Mouse (Mus musculus): ENCODE results near the gene Hspa4.
"Not testable (repeated sequence)": the region's sequence is repeated elsewhere in the genome, so short reads cannot be mapped to it uniquely, and the experiment has no call there.

Hspa4 gene

DNA sequence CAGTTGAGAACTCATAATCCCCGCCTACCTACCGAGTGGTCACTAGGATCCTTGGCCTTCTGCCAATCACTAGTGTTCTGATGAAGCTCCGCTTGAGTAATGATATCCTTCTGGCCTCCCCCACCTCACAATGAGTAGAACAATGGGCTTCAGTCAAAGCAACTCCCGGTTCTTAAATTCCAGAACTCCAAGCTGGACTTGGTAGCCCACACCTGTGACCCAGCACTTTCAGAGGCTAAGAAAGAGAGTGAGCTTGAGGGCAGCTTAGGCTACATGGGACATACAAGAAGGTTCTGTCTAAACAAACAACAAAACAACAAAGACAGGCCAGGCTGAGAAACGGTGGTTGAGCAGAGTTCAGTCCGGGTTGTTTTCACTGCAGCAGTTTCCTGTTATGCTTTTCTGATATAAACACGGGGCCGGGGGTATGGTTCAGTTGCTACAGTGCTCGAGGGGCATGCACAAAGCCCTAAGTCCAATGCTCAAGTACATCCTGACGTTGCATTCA, 7.4 kb upstream of the Hspa4 start:
- DNase-seq (ENCODE audit: low spot score in 2 of 2) = no peak

DNA sequence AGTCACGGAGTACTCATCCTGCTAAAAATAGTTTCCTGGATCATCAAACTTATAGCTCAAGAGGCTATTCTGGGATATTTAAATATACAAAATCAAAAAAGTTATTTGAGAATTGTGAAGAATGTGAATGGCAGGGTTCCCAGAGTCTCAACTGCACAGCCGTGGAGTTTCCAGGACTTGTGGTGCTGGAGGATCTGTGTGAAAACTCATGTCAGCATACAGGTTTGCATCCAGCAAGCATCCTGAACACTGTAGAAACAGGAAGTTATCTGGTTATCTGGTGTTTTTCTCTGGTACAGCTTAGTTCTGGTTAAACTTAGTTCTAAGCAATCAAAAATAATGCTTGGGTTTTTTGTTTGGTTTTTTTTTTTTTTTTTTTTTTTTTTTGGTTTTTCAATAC, 6.7 kb upstream of the Hspa4 start:
- no peak for DNase-seq (ENCODE audit: low spot score in 2 of 2)

DNA sequence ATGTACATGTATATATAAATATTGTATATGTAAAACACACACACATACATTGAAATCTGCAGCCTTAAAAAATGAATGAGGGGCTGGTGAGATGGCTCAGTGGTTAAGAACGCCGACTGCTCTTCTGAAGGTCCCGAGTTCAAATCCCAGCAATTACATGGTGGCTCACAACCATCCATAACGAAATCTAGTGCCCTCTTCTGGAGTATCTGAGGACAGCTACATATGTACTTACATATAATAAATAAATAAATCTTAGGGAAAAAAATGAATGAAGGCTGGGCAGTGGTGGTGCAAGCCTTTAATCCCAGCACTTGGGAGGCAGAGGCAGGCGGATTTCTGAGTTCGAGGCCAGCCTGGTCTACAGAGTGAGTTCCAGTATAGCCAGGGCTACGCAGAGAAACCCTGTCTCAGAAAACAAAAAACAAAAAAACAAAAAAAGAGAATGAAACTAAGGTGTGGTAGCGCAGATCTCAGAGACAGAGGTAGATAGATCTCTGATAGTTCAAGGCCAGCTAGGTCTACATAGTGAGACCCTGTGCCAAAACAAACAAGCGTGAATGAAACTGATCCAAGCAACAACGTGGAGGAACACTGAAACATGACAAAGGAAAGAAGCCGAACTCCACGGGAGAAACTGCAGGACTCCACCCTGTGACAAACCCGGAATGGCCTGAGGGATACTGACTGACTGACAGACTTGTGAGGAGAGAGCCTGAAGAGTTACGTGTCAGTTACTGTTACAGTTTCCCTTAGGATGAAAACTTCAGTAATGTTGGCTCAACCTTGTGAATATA, 4.0 kb upstream of the Hspa4 start:
- no peak for DNase-seq (ENCODE audit: low spot score in 2 of 2)

DNA sequence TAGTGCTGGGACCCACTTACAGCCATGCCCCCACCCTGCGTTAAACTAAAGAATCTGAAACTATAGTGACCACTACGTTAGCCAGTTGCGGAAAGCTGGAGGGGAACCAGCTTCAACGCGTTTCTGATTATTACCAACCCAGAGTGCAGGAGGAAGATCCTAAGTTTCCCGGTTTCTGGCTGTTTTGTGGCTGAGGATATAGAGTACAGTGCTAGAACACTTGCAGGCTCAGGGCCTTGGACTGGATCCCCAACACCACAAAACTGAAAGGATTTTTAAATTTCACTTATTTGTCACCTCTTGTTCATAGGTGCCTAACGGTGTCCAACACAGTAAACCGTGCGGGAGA, 884 bp upstream of the Hspa4 start:
- no peak for DNase-seq (ENCODE audit: low spot score in 2 of 2)

DNA sequence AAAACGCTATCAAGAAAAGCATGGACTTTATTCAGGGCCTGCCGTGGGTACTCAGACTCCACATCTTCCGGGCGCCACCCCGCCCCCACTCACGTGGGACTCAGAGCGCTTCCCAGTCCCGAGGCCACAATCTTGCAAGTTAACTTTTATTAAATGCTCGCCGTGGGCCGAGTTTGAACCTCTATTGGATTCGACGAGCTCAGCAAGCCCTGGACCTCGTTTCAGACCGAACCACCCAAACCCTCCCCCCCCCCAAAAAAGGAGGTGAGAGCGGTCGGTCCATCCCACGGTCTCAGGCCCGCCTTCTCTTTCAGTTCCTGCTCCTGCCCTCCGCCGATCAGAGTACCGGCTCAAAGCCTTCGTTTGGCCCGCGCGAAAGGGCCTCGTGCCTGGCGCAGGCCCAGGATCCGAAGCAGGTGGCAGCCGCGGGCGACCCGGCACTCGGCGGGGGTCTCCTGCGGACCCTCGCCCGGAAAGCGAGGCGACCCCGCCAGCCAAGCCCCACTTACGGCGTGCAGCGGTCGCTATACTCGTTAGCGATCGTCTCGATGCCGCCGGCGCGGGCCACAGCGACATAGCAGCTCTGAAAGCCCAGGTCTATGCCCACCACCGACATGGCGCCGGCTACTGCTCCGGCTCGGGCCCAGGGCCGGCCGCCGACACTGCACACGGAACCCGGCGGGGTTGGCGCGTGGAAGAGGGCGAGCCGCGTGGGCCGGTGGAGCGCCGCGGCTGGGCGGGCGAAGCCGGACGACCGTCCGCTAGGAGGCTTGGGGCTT, 517 bp downstream of the Hspa4 start:
- peak; percentile 62 to 81 for DNase-seq (ENCODE audit: low spot score in 2 of 2)

DNA sequence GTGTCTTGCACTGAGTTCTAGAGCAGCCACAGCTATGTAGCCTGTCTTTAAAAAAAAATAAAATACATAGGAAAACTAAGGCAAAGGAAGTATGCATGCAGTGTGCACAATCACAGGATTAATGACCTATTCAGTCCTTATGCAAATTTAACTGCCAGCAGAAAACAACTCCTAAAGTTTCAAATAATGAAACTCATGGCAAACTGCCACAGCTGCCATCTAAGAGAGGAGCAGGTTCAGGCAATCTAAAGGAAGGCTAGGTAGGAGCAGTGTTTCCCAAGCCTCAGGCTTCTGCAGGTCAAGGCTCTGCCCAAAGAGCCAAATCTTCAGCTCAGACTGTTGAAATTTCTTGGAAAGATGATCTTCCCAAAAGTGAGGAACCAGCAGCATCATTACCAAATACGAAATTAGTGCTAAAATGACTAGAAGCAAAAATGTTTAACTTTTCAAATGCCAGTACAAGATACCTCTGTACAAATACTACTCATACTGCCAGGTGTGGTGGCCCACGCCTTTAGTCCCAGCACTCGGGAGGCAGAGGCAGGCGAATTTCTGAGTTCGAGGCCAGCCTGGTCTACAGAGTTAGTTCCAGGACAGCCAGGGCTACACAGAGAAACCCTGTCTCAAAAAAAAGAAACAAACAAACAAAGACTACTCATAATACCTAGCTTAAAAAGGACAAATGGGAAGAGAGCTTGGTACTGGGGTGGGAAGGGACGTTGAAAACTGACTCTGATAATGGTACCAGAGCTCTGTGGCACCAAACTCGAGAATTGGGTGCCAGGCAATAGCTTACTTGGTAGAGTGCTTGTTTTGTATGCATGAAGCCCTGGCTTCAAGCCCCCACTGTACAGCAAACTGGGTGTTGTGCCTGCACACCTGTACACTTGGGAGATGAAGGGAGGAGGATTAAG, 2.1 kb downstream of the Hspa4 start:
- DNase-seq (ENCODE audit: low spot score in 2 of 2) = no peak

DNA sequence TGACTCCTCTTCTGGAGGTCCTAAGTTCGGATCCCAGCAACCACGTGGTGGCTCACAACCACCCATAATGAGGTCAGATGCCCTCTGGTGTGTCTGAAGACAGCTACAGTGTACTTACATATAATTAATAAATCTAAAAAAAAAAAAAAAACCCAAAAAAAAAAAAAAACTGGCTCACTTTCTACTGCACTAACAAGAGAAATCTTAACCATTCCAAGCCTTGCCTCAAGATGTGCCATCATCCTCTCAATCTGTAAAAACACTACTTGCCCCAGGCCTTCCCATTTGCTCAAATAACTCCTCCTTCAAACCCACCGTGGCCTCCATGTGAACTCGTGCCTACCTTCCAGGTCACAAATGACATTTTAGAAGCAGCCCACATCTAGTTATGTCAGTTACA, 3.4 kb downstream of the Hspa4 start:
- no peak for DNase-seq (ENCODE audit: low spot score in 2 of 2)

DNA sequence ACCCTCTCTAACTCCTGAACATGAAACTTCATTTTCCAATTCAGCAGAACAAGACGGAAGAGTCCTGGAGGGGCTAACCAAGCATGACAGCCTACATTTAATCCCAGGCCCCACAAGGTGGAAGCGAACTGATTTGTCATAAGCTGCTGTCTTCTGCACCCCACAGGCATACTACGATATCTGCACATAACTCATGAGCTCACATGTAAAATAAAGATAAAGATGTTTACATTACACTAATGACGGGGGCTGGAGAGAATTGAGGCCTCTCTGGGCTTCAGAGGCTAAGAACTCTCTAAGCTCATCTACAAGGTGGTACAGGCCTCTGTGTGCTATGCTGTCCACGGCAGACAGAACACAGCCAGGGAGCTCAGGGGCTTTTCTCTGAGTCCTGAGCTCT, 5.8 kb downstream of the Hspa4 start:
- DNase-seq (ENCODE audit: low spot score in 2 of 2) = no peak

DNA sequence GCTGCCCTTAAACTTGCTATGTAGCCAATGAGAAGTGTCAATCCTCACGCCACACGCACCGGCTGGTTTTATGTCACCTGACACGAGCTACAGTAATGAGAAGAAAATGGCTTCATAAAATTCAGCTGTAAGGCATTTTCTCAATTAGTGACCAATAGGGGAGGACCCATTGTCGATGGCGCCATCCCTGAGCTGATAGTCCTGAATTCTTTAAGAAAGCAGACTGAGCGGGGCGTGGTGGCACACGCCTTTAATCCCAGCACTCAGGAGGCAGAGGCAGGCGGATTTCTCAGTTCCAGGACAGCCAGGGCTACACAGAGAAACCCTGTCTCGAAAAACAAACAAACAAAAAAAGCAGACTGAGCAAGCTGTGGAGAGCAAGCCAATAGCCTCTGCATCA, 9.4 kb downstream of the Hspa4 start:
- DNase-seq (ENCODE audit: low spot score in 2 of 2) = no peak

DNA sequence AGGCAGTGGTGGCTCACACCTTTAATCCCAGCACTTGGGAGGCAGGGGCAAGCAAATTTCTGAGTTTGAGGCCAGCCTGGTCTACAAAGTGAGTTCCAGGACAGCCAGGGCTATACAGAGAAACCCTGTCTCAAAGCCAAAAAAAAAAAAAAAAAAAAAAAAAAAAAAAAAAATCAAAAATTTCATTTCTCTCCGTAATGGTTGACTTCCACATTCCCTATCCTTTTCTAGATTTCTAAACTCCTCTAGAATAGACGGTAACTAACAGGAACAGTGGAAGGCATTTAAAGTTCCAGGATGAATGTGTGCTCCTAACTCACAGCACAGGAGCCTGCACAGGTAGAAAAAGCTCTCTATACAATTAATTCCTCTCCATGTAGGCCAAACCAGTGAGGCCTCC, 10.1 kb downstream of the Hspa4 start:
- not testable (repeated sequence) for DNase-seq (ENCODE audit: low spot score in 2 of 2)

DNA sequence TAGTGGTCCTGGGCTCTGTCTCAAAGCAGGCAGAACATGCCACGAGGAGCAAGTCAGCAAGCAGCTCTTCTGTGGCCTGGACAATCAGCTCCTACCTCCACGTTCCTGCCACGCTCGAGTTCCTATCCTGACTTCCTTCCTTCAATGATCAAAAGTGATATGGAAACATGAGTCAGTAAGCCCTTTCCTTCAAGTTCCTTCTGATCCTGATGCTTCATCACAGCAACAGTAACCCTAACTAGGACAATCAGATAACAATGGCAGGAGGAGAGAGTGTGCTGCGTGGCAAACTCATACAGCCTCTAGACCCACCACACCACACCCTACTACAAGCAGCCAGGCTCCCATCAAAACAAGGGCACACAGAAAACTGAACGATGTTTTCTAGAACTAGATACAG, 14.4 kb downstream of the Hspa4 start:
- no peak for DNase-seq (ENCODE audit: low spot score in 2 of 2)

DNA sequence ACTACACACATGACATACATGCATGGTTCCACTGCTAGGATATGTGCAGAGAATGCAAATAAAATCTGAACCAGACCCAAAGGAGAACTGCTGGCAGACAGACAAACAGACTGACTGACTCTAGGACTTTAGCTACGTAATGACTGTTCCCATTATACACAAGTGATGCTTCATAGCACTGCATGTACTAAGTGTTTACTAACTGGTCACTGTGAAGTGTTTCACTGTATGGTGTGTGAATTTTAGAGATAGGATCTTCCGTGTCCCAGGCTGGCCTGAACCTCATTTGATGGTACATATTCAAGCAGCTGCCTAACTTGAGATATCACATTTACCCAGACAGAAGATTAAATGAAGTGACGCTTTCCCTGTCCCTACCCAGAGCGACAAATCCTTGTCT, 21.8 kb downstream of the Hspa4 start:
- no peak for DNase-seq (ENCODE audit: low spot score in 2 of 2)

DNA sequence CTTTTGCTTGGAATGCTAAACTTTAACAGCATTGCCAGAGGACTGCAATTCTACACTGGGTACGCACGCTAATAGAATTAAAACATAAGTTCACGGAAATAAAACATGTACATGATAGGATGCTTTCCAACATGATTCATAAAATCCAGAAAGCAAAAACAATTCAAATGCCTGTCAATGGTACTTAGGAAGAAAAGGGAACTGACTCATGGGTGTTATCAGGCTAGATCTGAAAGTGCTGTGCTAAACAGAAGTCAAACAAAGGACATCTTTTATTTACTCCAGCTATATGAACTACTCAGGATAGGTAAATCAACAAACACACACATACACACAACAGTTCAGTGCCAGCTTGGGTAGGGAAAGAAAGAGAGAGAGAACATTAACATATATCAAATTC, 24.9 kb downstream of the Hspa4 start:
- no peak for DNase-seq (ENCODE audit: low spot score in 2 of 2)

DNA sequence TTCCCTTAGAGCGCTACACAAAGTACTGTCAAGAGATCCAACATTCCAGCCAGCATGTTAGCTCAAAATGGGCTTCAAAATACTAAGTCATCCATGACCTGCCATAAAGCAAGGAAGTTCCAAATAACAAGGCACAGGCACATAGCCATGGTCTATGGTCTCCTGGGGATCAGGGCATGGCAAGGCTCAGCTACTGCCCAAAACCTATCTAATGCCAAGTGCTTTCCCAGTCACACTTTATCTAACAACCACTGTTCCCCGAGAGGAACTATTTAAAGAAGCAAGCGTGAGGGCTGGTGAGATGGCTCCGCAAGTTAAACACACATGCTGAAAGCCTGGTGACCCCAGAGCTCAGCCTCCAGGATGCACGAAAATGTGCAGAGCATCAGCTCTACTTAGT, 26.9 kb downstream of the Hspa4 start:
- DNase-seq (ENCODE audit: low spot score in 2 of 2) = no peak

DNA sequence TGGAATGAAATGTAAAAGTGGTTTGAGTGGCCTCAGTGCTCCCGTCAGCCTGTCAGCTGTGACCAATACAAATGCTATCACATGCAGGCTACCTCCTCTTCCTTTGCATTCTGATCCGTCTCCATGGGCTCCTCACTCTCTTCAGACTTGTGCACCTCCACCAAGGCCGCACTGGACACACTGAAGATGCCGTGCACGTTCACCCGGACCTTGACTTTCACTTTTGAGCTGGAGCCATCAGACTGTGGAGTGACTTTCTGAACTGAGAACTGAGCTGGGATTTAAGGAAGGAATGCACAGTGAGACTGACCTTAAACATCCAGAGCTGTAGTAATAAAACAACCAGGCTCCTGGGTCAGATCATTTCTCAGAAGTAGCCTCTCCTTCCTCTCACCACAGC, 30.7 kb downstream of the Hspa4 start:
- no peak for DNase-seq (ENCODE audit: low spot score in 2 of 2)

DNA sequence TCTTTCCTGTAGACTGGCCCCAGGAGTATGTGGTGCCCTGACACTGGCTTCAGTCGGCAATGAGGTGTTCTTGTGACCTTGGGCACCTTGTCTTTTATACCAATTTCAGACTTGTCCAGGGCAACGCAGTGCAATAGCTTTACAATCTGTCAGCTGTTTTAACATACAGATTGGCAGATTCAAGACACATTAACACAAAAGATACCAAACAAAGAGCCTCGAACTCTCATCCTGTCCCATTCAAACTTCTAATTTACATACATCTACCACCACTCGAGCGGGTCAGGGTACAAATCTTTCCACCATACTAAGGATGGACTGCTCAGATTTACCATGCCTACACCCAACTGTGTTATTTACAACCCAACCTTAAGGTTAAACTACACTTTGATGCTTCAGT, 39.7 kb downstream of the Hspa4 start:
- DNase-seq (ENCODE audit: low spot score in 2 of 2) = no peak

DNA sequence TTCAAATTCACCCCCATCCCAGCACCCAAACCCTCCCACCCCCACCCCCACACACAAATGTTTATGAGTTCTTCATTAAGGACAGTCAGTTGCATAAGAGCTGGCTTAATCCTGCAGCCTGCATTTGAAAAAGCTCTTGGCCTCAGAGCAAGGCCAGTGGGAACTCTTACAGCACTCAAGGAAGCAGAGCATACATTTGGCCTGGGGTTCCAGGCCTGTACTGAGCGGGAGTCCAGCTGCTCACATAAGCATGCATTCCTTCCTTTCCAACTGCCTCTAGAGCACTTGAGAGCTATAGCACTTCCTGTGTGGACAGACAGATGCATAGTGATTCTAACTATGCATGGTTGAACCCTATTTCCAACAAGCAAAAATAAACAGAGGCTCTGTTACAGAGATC, 40.2 kb downstream of the Hspa4 start:
- DNase-seq (ENCODE audit: low spot score in 2 of 2) = no peak

DNA sequence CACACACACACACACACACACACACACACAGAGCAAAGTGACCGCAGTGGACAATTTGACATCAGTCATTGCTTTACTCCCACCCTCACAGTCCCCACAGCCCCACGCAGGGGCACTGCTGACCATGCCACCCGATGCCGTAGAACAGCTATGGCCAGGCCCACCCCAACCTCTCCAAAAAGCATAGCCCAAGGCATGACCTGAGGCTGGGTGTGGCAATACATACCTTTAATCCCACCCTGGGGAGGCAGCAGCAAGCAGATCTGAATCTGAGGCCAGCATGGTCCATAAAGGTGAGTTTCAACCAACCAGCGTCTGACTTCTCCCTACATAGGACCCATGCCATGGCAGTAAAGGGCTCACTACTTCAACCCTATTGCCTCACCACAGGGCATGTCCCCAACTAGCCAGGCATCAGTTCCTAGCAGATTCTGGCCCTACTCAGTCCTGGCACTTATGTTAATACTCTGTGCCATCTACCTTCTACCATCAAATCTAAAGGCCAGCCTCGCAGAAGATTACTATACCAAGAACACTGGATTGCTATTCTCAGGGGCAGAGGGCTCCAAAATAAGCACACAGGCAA, 41.1 kb downstream of the Hspa4 start:
- no peak for DNase-seq (ENCODE audit: low spot score in 2 of 2)

DNA sequence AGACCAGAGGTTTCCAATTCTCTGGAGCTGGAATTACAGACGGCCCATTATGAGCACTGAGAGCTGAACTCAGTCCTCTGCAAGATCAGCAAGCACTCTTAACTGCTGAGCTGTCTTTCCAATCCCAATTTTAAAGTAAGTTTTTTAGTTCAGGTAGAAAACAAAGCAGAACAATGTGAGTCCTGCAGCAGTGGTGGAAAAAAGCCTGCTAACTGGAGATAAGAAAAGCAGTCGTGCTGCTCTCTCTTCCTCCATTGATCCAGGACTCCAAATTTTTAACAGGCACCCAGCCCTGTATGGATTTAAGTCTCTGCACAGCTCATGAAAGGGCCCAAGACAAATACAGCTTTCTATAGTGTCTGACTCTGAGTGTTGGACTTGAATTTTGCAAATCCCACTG, 43.3 kb downstream of the Hspa4 start:
- DNase-seq (ENCODE audit: low spot score in 2 of 2) = no peak

DNA sequence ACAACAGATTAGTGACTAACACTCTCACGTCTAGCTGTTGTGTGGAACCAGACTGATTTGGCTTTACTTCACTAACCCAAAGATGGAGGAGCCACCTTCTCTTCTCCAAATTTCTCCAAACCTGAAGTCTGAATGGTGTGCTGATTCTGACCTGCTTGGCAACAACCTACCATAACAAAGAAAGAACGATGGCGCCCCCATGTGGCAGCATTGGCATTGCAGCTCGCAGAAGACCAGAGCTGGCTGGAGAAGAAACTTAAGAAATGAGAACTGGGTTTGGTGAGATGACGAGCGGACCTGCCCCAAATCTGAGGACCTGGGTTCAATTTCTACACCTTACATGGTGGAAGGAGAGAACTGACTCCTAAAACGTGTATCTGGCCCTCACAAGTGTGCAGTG, 45.3 kb downstream of the Hspa4 start:
- peak; percentile 74 to 89 for DNase-seq (ENCODE audit: low spot score in 2 of 2)

DNA sequence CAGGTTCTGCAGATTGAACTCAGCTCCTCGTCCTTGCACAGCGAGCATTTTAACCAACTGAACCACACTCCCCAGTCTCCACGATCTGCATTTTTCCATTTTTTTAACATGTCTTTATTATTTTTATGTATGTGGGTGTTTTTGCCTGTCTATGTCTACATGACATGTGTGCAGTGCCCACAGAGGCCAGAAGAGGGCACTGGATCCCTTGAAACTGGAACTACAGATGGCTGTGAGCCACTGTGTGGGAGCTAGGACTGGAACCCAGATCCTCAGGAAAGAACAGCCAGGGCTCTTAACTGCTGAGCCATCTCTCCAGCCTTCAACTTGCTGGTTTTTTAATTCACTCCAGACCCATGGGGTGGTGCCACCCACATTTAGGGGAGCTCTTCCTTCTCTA, 45.8 kb downstream of the Hspa4 start:
- DNase-seq (ENCODE audit: low spot score in 2 of 2) = peak; percentile 48 to 76

All from spleen, postnatal 4 days (tissue).